Mouse (Mus musculus): Measurements from ENCODE around the gene Wasl. TPM values are rescaled to one million over a fixed set of nuclear protein-coding genes. Genes with fewer than 3 reads are reported as not detected.

Wasl gene
- 10 to 100 TPM; 10.1 to 17.0 (median 14.7) TPM for polyA plus RNA-seq (2017; shearing (Covaris generic))

GRCm38 (mm10) chr6:24664867-24665458 lies at the start of gene Wasl:
TSS of gene Wasl (minus strand) at chr6:24665009.
- ATAC-seq = peak; percentile 91

- no peak for ATAC-seq
Measured at GRCm38 (mm10) chr6:24707499-24707898, 42.7 kb upstream of the Wasl start.

GRCm38 (mm10) chr6:24707090-24707489 lies 42.3 kb upstream of the Wasl start:
- ATAC-seq = no peak

GRCm38 (mm10) chr6:24697216-24697615 lies 32.4 kb upstream of the Wasl start:
- ATAC-seq = no peak

GRCm38 (mm10) chr6:24696117-24696516 lies 31.3 kb upstream of the Wasl start:
- ATAC-seq = no peak

- no peak for ATAC-seq
Measured at GRCm38 (mm10) chr6:24694455-24695410, 29.9 kb upstream of the Wasl start.

- no peak for ATAC-seq
Measured at GRCm38 (mm10) chr6:24687871-24688270, 23.1 kb upstream of the Wasl start.

GRCm38 (mm10) chr6:24683113-24683512 lies 18.3 kb upstream of the Wasl start:
- no peak for ATAC-seq

GRCm38 (mm10) chr6:24667829-24668228 lies 3.0 kb upstream of the Wasl start:
- no peak for ATAC-seq

GRCm38 (mm10) chr6:24666248-24666647 lies 1.4 kb upstream of the Wasl start:
- no peak for ATAC-seq

GRCm38 (mm10) chr6:24664133-24664866 lies 509 bp downstream of the Wasl start:
- ATAC-seq = peak; percentile 20

GRCm38 (mm10) chr6:24663196-24664132 lies 1.3 kb downstream of the Wasl start:
- no peak for ATAC-seq

GRCm38 (mm10) chr6:24662483-24662882 lies 2.3 kb downstream of the Wasl start:
- ATAC-seq = no peak

GRCm38 (mm10) chr6:24661879-24662278 lies 2.9 kb downstream of the Wasl start:
- ATAC-seq = no peak

GRCm38 (mm10) chr6:24657647-24658387 lies 7.0 kb downstream of the Wasl start:
- no peak for ATAC-seq

GRCm38 (mm10) chr6:24656094-24656493 lies 8.7 kb downstream of the Wasl start:
- no peak for ATAC-seq

- ATAC-seq = no peak
Measured at GRCm38 (mm10) chr6:24651538-24651937, 13.3 kb downstream of the Wasl start.

GRCm38 (mm10) chr6:24650719-24651118 lies 14.1 kb downstream of the Wasl start:
- ATAC-seq = no peak

GRCm38 (mm10) chr6:24648403-24648802 lies 16.4 kb downstream of the Wasl start:
- no peak for ATAC-seq

- no peak for ATAC-seq
Measured at GRCm38 (mm10) chr6:24647103-24647691, 17.6 kb downstream of the Wasl start.
